Mouse (Mus musculus) kidney, postnatal 25 days (tissue): ENCODE data around the gene Fam174b.

Experiments
- DNase-seq, 2 experiments: peaks; one replicate each; pipeline ENCODE4 v3.0.0; 2021; ENCODE audit warnings: mixed read lengths in 2 of 2

Gene Fam174b

GRCm38 (mm10) chr7:73749983-73750382, 9.9 kb downstream of the Fam174b start:
- no peak for DNase-seq

GRCm38 (mm10) chr7:73753598-73753997, 13.5 kb downstream of the Fam174b start:
- DNase-seq: no peak

DNA sequence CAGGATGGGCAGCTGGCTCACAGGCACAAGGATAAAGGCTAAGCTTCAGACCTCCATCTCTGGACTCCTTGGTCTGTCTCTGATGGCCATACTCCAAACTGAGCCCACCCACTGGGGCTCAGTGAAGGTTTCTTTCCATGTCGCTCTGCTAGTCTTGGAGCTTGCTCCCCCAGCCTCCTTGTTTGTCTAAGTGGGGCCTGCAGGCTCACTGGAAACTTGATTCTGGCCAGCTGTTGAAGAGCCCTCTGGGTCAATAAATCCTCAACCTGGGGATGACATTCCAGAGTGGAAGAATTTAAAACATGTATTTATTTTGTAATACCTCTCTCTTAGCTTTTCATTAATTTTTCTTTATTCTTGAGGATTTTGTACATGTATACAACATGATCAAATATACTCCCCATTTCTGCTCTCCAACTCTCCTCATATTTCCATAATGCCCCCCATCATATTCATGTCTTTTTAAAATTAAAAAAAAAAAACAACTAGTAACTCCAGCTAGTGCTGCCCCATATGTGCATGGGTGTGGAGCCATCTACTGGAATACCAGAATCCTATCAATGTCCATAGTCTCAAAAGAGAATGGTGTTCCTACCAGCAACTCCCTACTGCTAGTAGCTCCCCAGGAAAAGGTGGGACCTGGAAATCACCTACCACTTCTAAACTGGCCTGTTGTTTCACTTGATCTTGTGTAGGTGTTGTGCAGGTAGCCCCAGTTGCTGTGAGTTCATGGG, 15.4 kb downstream of the Fam174b start:
- DNase-seq: no peak

GRCm38 (mm10) chr7:73761691-73762189, 21.6 kb downstream of the Fam174b start:
- DNase-seq: no peak

DNA sequence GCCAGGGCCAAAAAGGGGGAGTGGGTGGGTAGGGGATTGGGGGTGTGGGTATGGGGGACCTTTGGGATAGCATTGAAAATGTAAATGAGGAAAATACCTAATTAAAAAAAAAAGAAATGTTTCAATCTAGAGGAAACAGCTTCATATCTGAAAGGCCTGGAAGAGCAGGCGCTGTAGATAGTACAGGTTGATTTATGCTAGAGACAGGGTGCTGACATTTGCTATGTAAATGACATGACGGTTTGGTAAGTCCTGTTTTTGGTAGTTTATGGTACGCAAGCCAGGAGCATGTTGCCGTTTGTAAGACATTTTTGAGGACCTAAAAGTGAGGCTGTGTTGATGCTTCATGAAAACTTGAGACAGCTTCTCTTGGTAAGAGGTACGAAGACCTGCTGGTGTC, 24.6 kb downstream of the Fam174b start:
- no peak for DNase-seq

- DNase-seq: no peak
These were observed 25.2 kb downstream of the Fam174b start for GRCm38 (mm10) chr7:73765186-73765903.

DNA sequence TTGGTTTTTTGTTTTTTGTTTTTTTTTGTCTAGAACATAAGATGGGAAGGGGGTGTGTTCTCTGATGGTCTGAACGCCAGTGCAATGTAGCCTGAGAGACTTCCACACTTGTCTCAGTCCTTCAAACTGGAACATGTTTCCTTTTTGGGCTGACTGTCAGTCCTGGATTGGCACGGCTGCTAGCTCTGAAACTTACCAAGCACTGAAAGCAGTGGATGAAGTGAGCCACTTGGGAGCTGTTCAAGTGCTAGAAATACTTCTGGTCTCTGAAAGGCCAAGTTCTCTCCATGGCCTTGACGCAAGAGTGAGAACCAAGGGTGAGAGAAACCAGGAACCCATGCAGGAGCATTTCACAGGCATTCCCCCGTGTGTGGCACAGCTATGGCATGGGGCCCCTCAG, 29.1 kb downstream of the Fam174b start:
- DNase-seq: no peak

DNA sequence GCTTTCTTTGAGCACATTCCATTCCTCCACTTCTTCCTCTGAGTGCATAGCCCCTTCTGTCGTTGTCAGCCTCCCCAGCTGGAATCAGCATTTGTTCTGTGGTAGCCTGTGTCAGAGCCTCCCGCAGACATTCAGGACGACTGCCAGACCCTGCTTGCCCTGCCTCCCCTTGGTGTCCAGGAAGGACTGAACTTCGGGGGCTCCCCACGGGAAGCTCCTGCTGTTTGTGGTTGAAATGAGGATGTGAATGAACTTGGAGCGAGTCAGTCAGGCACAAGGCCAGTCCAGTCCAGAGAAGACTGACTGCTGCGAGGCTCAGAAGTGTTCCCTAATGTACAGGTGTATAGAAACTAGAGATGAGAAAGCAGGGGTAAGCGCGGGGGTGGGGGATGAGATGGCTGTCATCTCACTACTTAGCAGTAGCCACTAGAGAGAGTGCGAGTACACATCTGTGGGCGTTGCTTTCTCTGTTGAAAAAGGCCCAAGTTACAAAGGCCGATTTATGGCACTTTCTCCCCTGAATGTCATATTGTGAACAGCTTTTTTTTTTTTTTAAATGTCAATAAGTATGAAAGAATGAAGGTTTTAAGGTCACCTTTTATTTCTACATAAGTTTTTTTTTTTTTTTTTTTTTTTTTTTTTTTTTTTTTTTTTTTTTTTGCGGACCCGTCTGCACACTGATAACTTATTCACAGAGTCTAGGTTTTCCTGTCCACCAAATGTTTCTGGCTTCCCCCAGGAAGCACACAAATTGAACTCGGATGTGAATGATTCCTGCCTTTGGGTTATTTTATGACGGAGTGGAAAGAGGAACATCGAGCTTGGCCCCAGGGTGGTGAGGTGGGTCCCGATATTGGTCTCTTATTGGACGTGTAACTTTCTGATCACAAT, 31.5 kb downstream of the Fam174b start:
- DNase-seq: peak; percentile 13 to 47

- peak in 1 of 2 experiments; percentile 21 for DNase-seq
These were observed 32.2 kb downstream of the Fam174b start for GRCm38 (mm10) chr7:73772275-73772765.

- DNase-seq: no peak
These were observed 34.7 kb downstream of the Fam174b start for GRCm38 (mm10) chr7:73774781-73775180.

GRCm38 (mm10) chr7:73777777-73778176, 37.7 kb downstream of the Fam174b start:
- no peak for DNase-seq

DNA sequence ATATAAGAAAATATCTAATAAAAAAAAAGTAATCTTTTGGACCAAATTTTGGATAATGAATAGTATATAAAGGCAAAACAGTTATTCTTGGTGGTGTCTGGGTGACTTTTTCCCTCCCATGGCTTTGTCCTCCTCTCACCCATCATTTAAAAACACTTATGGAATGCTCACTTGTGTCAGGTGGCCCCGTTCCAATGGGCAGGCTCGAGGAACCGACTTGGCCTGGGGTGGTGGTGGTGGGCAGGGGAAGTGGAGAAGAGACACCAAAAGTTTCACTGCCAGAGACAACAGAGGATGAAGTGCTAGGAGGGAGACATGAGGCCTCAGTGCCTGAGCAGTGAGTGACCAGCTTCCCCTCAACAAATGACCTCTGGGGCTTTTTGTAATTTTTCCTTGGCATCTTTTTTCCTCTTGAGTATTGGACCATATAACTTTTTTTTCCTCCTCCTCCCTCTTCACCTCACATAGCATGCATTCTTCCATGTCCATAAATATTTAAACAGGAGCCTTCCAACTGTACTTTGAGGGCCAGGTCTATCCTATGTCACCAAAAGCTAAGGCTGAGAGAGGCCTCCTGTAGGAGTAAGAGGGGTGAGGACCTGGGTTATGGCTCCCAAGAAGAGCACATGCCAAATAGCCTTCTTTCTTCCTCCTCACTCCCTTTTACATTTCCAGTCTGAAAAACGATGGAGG, 44.8 kb downstream of the Fam174b start:
- peak in 1 of 2 experiments; percentile 46 for DNase-seq

DNA sequence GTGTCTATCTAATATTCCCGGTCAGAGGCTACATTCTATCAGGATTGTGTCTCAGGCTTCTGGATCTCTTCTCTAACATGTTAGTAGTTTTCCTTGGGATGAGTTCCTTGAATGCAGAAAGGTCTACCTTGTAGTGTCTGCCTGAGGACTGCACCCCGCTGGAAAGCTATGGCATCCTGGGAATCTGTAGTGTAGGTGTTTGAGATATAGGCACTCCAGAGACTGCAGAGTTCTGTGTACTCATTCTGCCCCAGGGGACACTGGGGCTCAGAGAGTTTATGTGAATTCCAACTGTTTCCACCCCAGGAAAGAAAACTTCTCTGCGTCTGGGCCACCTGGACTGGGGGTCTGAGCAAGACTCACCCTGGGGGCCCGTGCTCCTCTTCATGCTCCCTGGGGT, 45.7 kb downstream of the Fam174b start:
- DNase-seq: no peak

DNA sequence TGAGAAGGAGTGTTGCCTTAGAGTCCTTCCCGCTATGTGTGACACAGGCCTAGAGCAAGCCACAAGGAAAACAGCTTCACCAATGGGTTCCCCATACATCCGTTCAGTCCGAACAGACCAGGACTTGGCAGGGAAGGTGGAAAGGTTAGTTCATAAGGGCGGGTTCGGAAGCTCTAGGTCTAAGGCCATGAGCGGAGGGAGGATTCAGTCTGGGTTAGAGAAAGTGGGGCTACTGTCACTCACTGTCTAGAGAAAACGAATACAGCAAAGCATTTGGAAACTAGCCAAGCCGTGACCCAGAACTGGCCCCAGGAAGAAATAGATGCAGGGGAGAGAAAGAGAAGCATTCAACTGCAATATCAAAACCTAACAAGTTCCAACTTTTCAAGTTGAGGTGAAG, 47.4 kb downstream of the Fam174b start:
- no peak for DNase-seq

- no peak for DNase-seq
These were observed 51.0 kb downstream of the Fam174b start for GRCm38 (mm10) chr7:73791096-73791495.

- no peak for DNase-seq
These were observed 52.1 kb downstream of the Fam174b start for GRCm38 (mm10) chr7:73792155-73792554.

DNA sequence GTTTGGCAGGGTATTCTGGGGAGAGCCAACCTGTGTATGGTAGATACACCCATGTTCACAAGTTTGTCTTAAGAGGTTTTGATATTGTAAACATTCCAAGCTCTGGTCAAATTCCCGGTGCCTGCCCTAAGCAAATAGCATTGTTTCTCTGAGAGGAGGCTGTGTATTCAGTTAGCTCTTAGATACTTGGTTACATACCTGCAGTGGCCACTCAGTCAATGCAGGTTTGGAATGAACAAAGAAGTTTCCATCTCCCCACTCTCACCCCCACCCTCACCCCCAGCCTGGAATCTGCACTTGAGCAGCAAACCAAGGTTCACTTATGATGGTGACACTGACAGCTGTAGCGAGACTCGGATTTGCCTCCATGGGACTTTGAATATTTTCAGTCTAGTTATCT, 52.5 kb downstream of the Fam174b start:
- no peak for DNase-seq

DNA sequence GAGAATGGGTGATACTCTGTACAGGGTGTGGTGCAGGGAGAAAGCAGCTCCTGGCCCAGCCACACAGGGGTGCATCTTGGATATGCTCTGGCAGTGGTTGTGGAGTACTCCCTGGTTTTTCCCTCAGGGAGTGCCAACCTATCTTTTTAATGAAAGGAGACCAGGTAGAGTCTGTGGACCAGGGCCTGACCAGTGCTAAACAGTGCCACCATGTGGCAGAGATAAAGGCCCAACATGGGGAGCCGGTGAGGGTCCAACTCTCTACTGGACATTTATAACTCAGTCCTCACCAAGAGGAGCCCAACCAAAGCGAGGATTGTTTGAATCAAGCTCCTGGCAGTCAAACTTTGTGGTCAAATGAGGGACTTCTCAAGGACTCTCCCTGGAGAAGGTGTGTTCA, 69.2 kb downstream of the Fam174b start:
- DNase-seq: peak; percentile 48 to 53

DNA sequence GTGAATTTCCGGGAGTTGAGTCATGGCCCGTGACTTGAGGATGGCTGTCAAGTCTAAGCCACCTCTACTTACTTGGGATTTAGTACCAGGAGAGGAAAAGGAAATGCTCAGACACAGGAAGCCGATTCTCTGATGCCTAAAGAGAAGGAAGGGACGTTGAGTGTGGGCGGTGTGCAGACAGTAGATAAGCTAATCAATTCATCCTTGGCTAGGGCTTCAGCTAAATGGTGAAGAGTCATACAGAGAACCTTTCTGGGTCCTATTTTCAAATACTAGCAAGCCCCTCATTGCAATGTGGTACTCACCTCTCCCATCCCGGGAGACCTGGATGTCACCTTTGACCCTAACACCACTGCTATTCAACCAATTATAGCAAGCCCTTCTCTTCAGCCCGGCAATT, 71.3 kb downstream of the Fam174b start:
- no peak for DNase-seq

- DNase-seq: no peak
These were observed 72.1 kb downstream of the Fam174b start for GRCm38 (mm10) chr7:73812176-73812575.

DNA sequence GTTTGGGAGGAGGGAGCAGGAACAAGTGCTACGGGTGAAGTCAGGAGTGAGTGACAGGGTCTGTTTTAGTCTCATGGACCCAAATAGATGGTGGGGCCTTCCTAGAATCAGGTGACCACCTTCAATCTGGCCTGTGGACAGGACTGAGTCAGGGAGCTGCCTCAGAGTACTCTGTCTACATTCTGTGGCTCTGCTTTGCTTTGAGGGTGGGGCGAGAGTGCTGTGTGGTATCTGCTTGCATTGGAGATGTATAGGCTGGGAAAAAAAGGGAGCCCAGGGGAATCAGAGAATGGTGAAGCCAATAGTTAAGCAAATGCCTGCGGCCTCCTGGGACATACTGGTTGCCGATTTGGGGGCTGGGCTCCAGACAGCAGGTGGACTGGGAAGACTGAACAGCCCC, 73.8 kb downstream of the Fam174b start:
- DNase-seq: no peak

- no peak for DNase-seq
These were observed 74.4 kb downstream of the Fam174b start for GRCm38 (mm10) chr7:73814454-73814853.
